Mouse (Mus musculus): ENCODE results near the gene Bax. TPM values are rescaled to one million over a fixed set of nuclear protein-coding genes. Genes with fewer than 3 reads are reported as not detected.

Gene Bax
- polyA plus RNA-seq, 1 experiment from 2014 or later: 182 TPM

DNA sequence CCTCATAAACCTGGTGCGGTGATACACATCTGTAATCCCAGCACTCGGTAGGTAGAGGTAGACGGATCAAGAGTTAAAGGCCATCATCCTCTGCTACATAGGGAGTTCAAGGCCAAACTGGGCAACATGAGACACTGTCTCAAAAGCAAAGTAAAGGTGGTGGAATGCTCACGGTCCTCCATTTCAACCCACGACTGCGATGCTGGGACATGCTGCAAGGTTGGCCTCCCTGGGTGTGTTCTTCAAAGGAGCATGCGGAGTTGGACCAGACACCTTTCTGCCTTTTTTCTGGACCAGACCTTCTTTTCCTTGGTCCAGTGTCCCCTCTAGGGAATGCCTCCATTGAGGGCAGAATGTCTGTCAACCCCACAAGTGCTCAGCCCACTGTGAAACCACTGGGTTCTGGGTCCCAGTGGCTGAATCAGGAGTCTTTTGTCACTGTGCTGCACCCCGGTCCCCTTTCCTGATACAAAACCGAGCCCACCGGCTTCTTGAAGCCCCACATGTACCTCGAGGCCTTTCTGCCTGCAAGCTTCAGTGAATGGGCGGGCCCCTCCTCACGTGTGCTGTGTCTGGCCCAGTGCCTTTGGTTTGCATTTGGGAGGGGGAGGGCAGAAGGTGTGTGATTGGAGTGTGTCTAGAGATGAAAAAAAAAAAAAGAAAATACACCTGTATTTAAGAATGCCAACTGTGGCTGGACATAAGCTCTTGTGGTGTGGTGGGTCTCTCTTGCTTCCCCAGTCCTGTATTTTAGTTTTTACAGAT lies 10.6 kb downstream of the Bax start:
- Histone ChIP-seq H3K4me2 (ENCODE audit: low read length) (no peak overlapping the region), H3K9me3 (ENCODE audit: control insufficient read depth, low read length) (no peaks in the 10 kb centered on the region), H3K36me3 (ENCODE audit: control insufficient read depth, insufficient read depth, low read length) (peaks cover 58% of the 10 kb centered on the region), H3K27ac (replicated peaks; ENCODE audit: low read depth, low read length) (no peak overlapping the region), H3K27me3 (ENCODE audit: control insufficient read depth, insufficient read depth, low read length) (no peaks in the 10 kb centered on the region), H3K4me3 (replicated peaks; ENCODE audit: low read depth, low read length) (no peak overlapping the region), H3K4me1 (ENCODE audit: control insufficient read depth, insufficient read depth, low read length) (peaks cover 28% of the 10 kb centered on the region), H3K9ac (replicated peaks; ENCODE audit: low read length) (no peak overlapping the region)
- WGBS: 81% methylated on average over 13 of the region's 13 CpGs
- ATAC-seq (ENCODE audit: low FRiP score, low TSS enrichment) (no peak), DNase-seq (no peak)

DNA sequence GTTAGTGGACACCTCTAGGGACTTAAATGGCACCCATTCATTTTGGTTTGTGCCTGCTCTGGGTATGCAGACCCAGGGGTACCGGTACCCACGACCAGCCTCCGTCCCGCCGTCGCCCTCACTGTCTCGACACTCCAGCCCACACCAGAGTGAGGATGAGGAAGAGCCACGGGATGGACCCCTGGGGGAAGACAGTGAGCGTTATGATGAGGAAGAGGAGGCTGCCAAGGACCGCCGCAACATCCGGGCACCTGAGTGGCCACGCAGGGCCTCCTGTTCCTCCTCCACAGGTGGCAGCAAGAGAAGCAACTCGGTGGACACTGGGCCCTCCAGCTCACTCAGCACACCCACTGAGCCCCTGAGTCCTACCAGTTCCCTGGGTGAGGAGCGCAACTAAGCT lies 11.7 kb downstream of the Bax start:
- no peak overlapping the region for H3K9ac ChIP-seq (replicated peaks; ENCODE audit: low read length)
- H3K4me3 ChIP-seq (replicated peaks; ENCODE audit: low read depth, low read length): no peak overlapping the region
- H3K4me1 ChIP-seq (ENCODE audit: control insufficient read depth, insufficient read depth, low read length): peaks cover 17% of the 10 kb centered on the region
- no peaks in the 10 kb centered on the region for H3K27me3 ChIP-seq (ENCODE audit: control insufficient read depth, insufficient read depth, low read length)
- no peak for ATAC-seq (ENCODE audit: low FRiP score, low TSS enrichment)
- H3K9me3 ChIP-seq (ENCODE audit: control insufficient read depth, low read length): no peaks in the 10 kb centered on the region
- no peak overlapping the region for H3K4me2 ChIP-seq (ENCODE audit: low read length)
- H3K27ac ChIP-seq (replicated peaks; ENCODE audit: low read depth, low read length): no peak overlapping the region
- DNase-seq: no peak
- H3K36me3 ChIP-seq (ENCODE audit: control insufficient read depth, insufficient read depth, low read length): peaks cover 60% of the 10 kb centered on the region
- 87% methylated on average over 15 of the region's 15 CpGs for WGBS

DNA sequence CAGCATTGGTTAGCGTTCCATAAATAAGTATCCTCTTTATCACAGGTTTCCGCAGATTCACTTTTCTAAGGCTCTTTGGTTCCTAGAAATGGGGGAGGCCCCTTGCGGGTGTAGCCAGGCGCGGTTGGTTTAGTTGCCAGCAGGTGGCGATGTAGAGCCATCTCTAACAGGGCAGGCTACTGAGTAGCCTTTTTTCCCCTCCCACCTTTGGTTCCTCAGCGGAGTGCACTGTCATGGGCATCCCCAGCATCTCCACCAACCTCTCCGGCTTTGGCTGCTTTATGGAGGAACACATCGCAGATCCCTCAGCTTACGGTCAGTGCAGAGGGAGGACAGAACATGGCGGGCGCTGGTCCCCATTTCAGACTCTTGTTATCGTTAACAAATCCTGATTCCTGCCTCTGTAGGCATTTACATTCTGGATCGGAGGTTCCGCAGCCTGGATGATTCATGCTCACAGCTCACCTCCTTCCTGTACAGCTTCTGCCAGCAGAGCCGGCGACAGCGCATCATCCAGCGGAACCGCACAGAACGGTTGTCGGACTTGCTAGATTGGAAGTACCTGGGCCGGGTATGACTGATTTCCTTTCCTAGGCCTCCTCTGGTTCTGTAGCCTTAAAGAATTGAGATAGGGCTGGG lies 15.2 kb downstream of the Bax start:
- Histone ChIP-seq H3K9me3 (ENCODE audit: control insufficient read depth, low read length) (no peaks in the 10 kb centered on the region), H3K36me3 (ENCODE audit: control insufficient read depth, insufficient read depth, low read length) (peaks cover 53% of the 10 kb centered on the region), H3K9ac (replicated peaks; ENCODE audit: low read length) (0 out of 2 replicates have a peak overlapping the region, but pooled peaks have one; percentile 17), H3K4me1 (ENCODE audit: control insufficient read depth, insufficient read depth, low read length) (no peaks in the 10 kb centered on the region), H3K4me2 (ENCODE audit: low read length) (no peak overlapping the region; the same call in 1 of the 2 replicates), H3K27ac (replicated peaks; ENCODE audit: low read depth, low read length) (no peak overlapping the region), H3K4me3 (replicated peaks; ENCODE audit: low read depth, low read length) (no peak overlapping the region), H3K27me3 (ENCODE audit: control insufficient read depth, insufficient read depth, low read length) (no peaks in the 10 kb centered on the region)
- DNase-seq: peak; percentile 90
- 53% methylated on average over 23 of the region's 23 CpGs for WGBS
- peak; percentile 55; the same call in 1 of the 2 replicates for ATAC-seq (ENCODE audit: low FRiP score, low TSS enrichment)

DNA sequence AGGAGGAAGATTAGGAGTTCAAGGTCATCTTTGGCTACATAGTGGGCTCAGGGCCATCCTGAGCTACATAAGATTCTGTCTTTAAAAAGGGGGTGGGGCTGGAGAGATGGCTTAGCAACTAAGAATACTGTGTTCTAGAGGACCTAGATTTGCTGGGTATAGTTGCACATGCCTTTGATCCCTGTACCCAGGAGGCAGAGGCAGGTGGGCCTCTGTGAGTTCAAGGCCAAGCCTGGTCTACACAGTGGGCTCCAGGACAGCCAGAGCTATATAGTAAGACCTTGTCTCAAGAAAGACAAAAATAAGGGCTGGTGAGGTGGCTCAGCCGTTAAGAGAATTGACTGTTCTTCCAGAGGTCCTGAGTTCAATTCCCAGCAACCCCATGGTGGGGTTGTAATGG lies 16.7 kb downstream of the Bax start:
- Histone ChIP-seq H3K4me3 (replicated peaks; ENCODE audit: low read depth, low read length) (no peak overlapping the region), H3K36me3 (ENCODE audit: control insufficient read depth, insufficient read depth, low read length) (peaks cover 51% of the 10 kb centered on the region), H3K27me3 (ENCODE audit: control insufficient read depth, insufficient read depth, low read length) (no peaks in the 10 kb centered on the region), H3K27ac (replicated peaks; ENCODE audit: low read depth, low read length) (no peak overlapping the region), H3K4me2 (ENCODE audit: low read length) (no peak overlapping the region), H3K9me3 (ENCODE audit: control insufficient read depth, low read length) (no peaks in the 10 kb centered on the region), H3K9ac (replicated peaks; ENCODE audit: low read length) (no peak overlapping the region), H3K4me1 (ENCODE audit: control insufficient read depth, insufficient read depth, low read length) (no peaks in the 10 kb centered on the region)
- no peak for DNase-seq
- WGBS: 95% methylated on average over 1 of the region's 1 CpGs
- no peak for ATAC-seq (ENCODE audit: low FRiP score, low TSS enrichment)

DNA sequence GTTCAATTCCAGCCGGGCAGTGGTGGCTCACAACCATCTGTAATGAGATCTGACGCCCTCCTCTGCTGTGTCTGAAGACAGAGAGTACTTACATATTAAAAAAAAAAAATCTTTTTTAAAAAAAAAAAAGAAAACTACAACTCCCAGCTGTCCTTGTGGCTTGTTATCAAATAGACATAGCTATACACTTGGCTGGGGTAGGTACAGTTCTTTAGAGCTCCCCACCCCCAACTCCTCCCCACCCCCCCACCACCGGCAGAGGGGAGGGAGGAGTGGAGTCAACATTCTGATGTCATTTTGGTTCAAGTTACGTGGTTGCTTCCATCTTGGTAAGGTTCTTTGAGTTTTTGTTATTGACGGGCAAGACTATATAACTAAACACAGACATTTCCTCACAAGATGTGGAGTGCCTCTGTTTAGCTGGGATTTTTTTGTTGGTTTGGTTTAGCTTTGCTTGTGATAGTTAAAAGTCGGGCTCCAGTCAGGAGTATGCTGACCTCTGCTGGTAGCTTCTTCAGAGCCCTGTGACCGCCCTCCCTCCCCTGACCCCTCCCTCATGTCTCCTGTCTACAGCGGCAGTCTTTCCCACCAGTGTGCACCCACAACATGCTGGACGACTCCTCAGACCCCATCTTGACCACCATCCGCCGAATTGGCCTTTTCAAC lies 19.2 kb downstream of the Bax start:
- DNase-seq (peak; percentile 61), ATAC-seq (ENCODE audit: low FRiP score, low TSS enrichment) (no peak)
- no peaks in the 10 kb centered on the region for H3K9me3 ChIP-seq (ENCODE audit: control insufficient read depth, low read length)
- no peaks in the 10 kb centered on the region for H3K27me3 ChIP-seq (ENCODE audit: control insufficient read depth, insufficient read depth, low read length)
- peaks cover 53% of the 10 kb centered on the region for H3K36me3 ChIP-seq (ENCODE audit: control insufficient read depth, insufficient read depth, low read length)
- no peak overlapping the region for H3K4me3 ChIP-seq (replicated peaks; ENCODE audit: low read depth, low read length)
- H3K9ac ChIP-seq (replicated peaks; ENCODE audit: low read length): no peak overlapping the region
- H3K4me2 ChIP-seq (ENCODE audit: low read length): no peak overlapping the region
- 40% methylated on average over 11 of the region's 11 CpGs for WGBS
- H3K4me1 ChIP-seq (ENCODE audit: control insufficient read depth, insufficient read depth, low read length): no peaks in the 10 kb centered on the region
- H3K27ac ChIP-seq (replicated peaks; ENCODE audit: low read depth, low read length): no peak overlapping the region

DNA sequence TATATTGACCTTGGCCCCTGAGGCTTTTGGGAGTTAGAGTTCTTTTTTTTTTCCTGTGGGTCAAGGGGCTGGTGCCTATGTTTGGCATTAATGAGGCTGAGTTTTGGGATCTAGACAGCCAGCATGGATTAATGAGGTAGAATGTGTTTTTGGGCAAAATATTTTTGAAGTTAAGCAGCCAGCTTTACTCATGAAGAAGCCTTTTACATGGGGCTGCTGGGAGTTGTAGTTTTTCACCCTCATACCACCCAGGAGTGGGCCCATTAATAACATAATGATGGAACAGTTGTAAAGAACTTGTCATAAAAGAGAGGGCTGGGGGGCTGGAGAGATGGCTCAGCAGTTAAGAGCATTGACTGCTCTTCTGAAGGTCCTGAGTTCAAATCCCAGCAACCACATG lies 20.1 kb downstream of the Bax start:
- H3K27me3 ChIP-seq (ENCODE audit: control insufficient read depth, insufficient read depth, low read length): no peaks in the 10 kb centered on the region
- peaks cover 50% of the 10 kb centered on the region for H3K36me3 ChIP-seq (ENCODE audit: control insufficient read depth, insufficient read depth, low read length)
- no peaks in the 10 kb centered on the region for H3K9me3 ChIP-seq (ENCODE audit: control insufficient read depth, low read length)
- no peak overlapping the region for H3K27ac ChIP-seq (replicated peaks; ENCODE audit: low read depth, low read length)
- no peak overlapping the region for H3K4me2 ChIP-seq (ENCODE audit: low read length)
- H3K4me1 ChIP-seq (ENCODE audit: control insufficient read depth, insufficient read depth, low read length): no peaks in the 10 kb centered on the region
- H3K9ac ChIP-seq (replicated peaks; ENCODE audit: low read length): no peak overlapping the region
- DNase-seq (no peak), ATAC-seq (ENCODE audit: low FRiP score, low TSS enrichment) (no peak)
- H3K4me3 ChIP-seq (replicated peaks; ENCODE audit: low read depth, low read length): no peak overlapping the region

DNA sequence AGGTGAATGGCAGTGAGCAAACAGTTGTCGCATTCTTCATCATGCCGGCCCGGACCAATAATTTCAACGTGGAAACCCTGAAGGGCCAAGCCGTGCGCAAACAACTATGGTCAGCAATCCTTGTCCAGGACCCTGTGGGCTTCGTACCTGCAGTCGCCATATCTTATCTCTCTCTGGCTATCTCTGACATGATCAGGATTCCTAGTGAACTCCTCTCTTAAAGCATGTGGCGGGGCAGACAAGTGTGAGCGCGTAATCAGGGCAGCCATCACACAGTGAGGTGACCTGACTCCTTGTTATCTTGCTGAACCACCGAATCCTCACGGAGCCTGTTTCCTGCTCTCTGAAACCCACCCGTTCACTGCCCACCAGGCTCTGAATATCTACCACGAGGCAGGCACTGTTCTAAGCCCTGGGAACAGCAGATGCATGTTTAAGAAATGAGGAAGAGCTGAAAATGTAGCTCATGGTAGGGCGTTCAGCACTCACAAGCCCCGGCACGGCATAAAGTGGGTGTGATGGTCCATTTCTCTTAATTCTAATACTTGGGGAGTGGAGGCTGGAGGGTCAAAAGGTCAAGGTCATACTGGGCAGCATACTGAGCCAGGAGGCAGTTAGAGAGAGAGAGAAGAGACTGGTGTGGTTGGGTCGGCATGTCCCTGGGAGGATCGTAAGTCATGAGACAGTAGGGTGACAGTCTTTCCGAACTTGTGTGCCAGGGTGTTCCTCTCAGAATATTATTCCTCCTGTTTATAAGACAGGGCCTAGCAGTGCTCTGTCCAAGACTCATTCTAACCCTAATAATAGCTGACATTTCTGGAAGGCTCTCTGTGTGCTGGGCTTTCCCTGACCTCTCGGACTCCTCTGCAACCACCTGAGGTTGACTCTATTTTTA lies 22.9 kb downstream of the Bax start:
- no peak overlapping the region for H3K9ac ChIP-seq (replicated peaks; ENCODE audit: low read length)
- WGBS: 92% methylated on average over 22 of the region's 22 CpGs
- H3K4me3 ChIP-seq (replicated peaks; ENCODE audit: low read depth, low read length): no peak overlapping the region
- no peaks in the 10 kb centered on the region for H3K4me1 ChIP-seq (ENCODE audit: control insufficient read depth, insufficient read depth, low read length)
- H3K4me2 ChIP-seq (ENCODE audit: low read length): no peak overlapping the region
- no peak for DNase-seq
- no peaks in the 10 kb centered on the region for H3K27me3 ChIP-seq (ENCODE audit: control insufficient read depth, insufficient read depth, low read length)
- ATAC-seq (ENCODE audit: low FRiP score, low TSS enrichment): no peak
- H3K36me3 ChIP-seq (ENCODE audit: control insufficient read depth, insufficient read depth, low read length): peaks cover 51% of the 10 kb centered on the region
- H3K27ac ChIP-seq (replicated peaks; ENCODE audit: low read depth, low read length): no peak overlapping the region
- no peaks in the 10 kb centered on the region for H3K9me3 ChIP-seq (ENCODE audit: control insufficient read depth, low read length)

DNA sequence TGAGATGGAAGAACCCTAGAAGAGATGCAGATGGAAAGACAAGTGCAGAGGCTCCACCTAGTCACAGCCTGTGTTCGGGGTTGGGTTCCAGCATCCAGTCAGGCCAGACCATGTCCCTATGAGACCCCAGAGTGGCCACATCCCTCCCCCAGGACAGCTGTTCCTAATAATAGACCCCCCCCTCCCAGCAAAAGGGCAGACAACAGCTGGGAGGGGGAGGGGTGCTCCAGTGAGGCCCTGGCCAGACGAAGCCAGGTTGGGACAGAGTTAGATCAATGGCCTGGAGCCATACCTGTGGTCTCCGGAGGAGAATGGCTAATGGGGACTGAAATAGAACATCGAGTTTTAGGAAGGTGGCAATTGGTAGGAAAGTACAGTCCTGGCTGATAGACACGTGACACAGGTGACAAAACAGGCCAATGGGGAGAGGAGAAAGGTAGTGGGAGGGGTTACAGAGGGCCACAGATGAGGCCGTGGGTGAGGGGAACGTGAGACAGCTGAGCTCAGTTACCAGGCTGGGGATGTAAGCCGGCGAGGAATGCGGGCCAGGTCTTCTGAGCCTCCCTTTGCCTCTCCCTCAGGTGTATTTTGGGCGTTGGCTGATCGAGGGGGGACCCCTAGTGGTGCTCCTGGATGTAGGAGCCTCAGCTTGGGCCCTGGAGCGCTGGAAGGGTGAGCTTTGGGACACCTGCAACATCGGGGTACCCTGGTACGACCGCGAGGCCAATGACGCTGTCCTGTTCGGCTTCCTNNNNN lies 29.0 kb downstream of the Bax start, which contains the start of gene Ruvbl2:
TSS of gene Ruvbl2 (minus strand) at position 576 of the 756 bp plus-strand sequence.
- ATAC-seq (ENCODE audit: low FRiP score, low TSS enrichment) (no peak), DNase-seq (no peak)
- Histone ChIP-seq H3K27ac (replicated peaks; ENCODE audit: low read depth, low read length) (no peak within 1 kb of the TSS), H3K27me3 (ENCODE audit: control insufficient read depth, insufficient read depth, low read length) (no peaks in the 10 kb centered on the region), H3K4me2 (ENCODE audit: low read length) (peak within 1 kb of the TSS; percentile 4; the same call in 1 of the 2 replicates), H3K9me3 (ENCODE audit: control insufficient read depth, low read length) (no peaks in the 10 kb centered on the region), H3K4me1 (ENCODE audit: control insufficient read depth, insufficient read depth, low read length) (peaks cover 28% of the 10 kb centered on the region), H3K4me3 (replicated peaks; ENCODE audit: low read depth, low read length) (no peak within 1 kb of the TSS), H3K36me3 (ENCODE audit: control insufficient read depth, insufficient read depth, low read length) (peaks cover 14% of the 10 kb centered on the region), H3K9ac (replicated peaks; ENCODE audit: low read length) (no peak within 1 kb of the TSS)
- 24% methylated on average over 19 of the region's 19 CpGs for WGBS

All from midbrain, embryonic 14.5 days (tissue).